Mouse (Mus musculus): ENCODE data around the gene 4930412O13Rik.

DNA sequence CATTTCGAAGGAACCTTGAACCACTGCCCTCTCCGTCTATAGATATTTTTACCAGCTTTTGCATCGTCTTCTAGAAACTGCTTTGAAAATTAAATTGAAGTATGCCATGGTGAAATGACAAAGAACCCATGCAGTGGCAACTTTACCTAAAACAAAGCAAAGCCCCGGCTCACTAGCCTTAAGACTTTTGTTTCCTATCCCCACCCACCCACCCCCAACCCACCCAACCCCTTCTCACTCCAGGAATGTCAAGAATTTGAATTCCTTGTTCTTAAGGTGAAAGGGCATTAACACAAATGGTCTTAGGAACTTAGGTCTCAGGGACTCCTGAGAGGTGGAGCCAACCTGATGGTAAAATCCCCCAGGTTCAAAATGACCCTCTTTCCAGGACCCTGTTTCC is 25.2 kb upstream of the 4930412O13Rik start:
- TF ChIP-seq CTCF (IDR thresholded peaks at IDR 0.05; ENCODE audit: extremely low read depth, insufficient read depth, insufficient read length, insufficient replicate concordance) = no peak
- TF ChIP-seq POLR2A (IDR thresholded peaks at IDR 0.05; ENCODE audit: low read depth, low read length) = no peak
